Mouse (Mus musculus): ENCODE measurements around the gene Mymx. TPM values are rescaled to one million over a fixed set of nuclear protein-coding genes. Genes with fewer than 3 reads are reported as not detected.

The Mymx gene
- polyA plus RNA-seq, 1 experiment from 2014 or later, result 0.31 TPM

- Histone ChIP-seq H3K4me3 (no peak overlapping the region), H3K4me1 (peaks cover 50% of the 10 kb centered on the region), H3K36me3 (peaks cover 12% of the 10 kb centered on the region), H3K9me3 (no peaks in the 10 kb centered on the region), H3K27ac (peak overlapping the region; percentile 22; the same call in 1 of the 2 replicates), H3K27me3 (ENCODE audit: insufficient read depth, poor library complexity, severe bottlenecking) (no peaks in the 10 kb centered on the region)
- 78% methylated on average over 6 of the region's 6 CpGs for WGBS
- DNase-seq (ENCODE audit: low spot score), result no peak
Measured at GRCm38 (mm10) chr17:45582188-45582587, 19.7 kb downstream of the Mymx start.

- DNase-seq (ENCODE audit: low spot score), result peak; percentile 90
- 18% methylated on average over 2 of the region's 2 CpGs for WGBS
- H3K4me3 ChIP-seq, result no peak overlapping the region
- H3K4me1 ChIP-seq, result peaks cover 50% of the 10 kb centered on the region
- peaks cover 6% of the 10 kb centered on the region for H3K36me3 ChIP-seq
- no peaks in the 10 kb centered on the region for H3K27me3 ChIP-seq (ENCODE audit: insufficient read depth, poor library complexity, severe bottlenecking)
- no peaks in the 10 kb centered on the region for H3K9me3 ChIP-seq
- peak overlapping the region; percentile 63; the same call in 1 of the 2 replicates for H3K27ac ChIP-seq
Measured at GRCm38 (mm10) chr17:45581567-45581983, 20.3 kb downstream of the Mymx start.

- Histone ChIP-seq H3K36me3 (peaks cover under 1% of the 10 kb centered on the region), H3K27ac (0 out of 2 replicates have a peak overlapping the region, but pooled peaks have one; percentile 4), H3K9me3 (no peaks in the 10 kb centered on the region), H3K4me3 (no peak overlapping the region), H3K27me3 (ENCODE audit: insufficient read depth, poor library complexity, severe bottlenecking) (no peaks in the 10 kb centered on the region), H3K4me1 (peaks cover 46% of the 10 kb centered on the region)
- no peak for DNase-seq (ENCODE audit: low spot score)
- WGBS, result 35% methylated on average over 12 of the region's 12 CpGs
Measured at GRCm38 (mm10) chr17:45580958-45581477, 20.9 kb downstream of the Mymx start.

- peaks cover 40% of the 10 kb centered on the region for H3K4me1 ChIP-seq
- no peak for DNase-seq (ENCODE audit: low spot score)
- no peaks in the 10 kb centered on the region for H3K36me3 ChIP-seq
- 79% methylated on average over 4 of the region's 4 CpGs for WGBS
- H3K9me3 ChIP-seq, result no peaks in the 10 kb centered on the region
- H3K27me3 ChIP-seq (ENCODE audit: insufficient read depth, poor library complexity, severe bottlenecking), result no peaks in the 10 kb centered on the region
- no peak overlapping the region for H3K27ac ChIP-seq
- no peak overlapping the region for H3K4me3 ChIP-seq
Measured at GRCm38 (mm10) chr17:45579554-45579953, 22.3 kb downstream of the Mymx start.

- no peak for DNase-seq (ENCODE audit: low spot score)
- Histone ChIP-seq H3K4me1 (peaks cover 38% of the 10 kb centered on the region), H3K9me3 (no peaks in the 10 kb centered on the region), H3K27me3 (ENCODE audit: insufficient read depth, poor library complexity, severe bottlenecking) (no peaks in the 10 kb centered on the region), H3K36me3 (no peaks in the 10 kb centered on the region), H3K27ac (0 out of 2 replicates have a peak overlapping the region, but pooled peaks have one; percentile 67), H3K4me3 (no peak overlapping the region)
- whole genome bisulfite sequencing, result 75% methylated on average over 7 of the region's 7 CpGs
Measured at GRCm38 (mm10) chr17:45578843-45579242, 23.1 kb downstream of the Mymx start.

- Histone ChIP-seq H3K4me3 (no peak overlapping the region), H3K36me3 (no peaks in the 10 kb centered on the region), H3K4me1 (peaks cover 37% of the 10 kb centered on the region), H3K9me3 (no peaks in the 10 kb centered on the region), H3K27me3 (ENCODE audit: insufficient read depth, poor library complexity, severe bottlenecking) (no peaks in the 10 kb centered on the region), H3K27ac (peak overlapping the region; percentile 67; the same call in 1 of the 2 replicates)
- no peak for DNase-seq (ENCODE audit: low spot score)
- WGBS, result 52% methylated on average over 5 of the region's 5 CpGs
Measured at GRCm38 (mm10) chr17:45578242-45578641, 23.7 kb downstream of the Mymx start.

- H3K36me3 ChIP-seq, result peaks cover 15% of the 10 kb centered on the region
- H3K27me3 ChIP-seq (ENCODE audit: insufficient read depth, poor library complexity, severe bottlenecking), result no peaks in the 10 kb centered on the region
- H3K27ac ChIP-seq, result 0 out of 2 replicates have a peak overlapping the region, but pooled peaks have one; percentile 98
- no peak overlapping the region for H3K4me3 ChIP-seq
- H3K4me1 ChIP-seq, result peaks cover 25% of the 10 kb centered on the region
- no peaks in the 10 kb centered on the region for H3K9me3 ChIP-seq
- DNase-seq (ENCODE audit: low spot score), result no peak
- WGBS, result 89% methylated on average over 8 of the region's 8 CpGs
Measured at GRCm38 (mm10) chr17:45575123-45575897, 26.6 kb downstream of the Mymx start.

- H3K36me3 ChIP-seq, result peaks cover 25% of the 10 kb centered on the region
- 2% methylated on average over 17 of the region's 17 CpGs for WGBS
- H3K4me3 ChIP-seq, result peak overlapping the region; percentile 91
- H3K9me3 ChIP-seq, result no peaks in the 10 kb centered on the region
- peak overlapping the region; percentile 98 for H3K27ac ChIP-seq
- H3K4me1 ChIP-seq, result peaks cover 25% of the 10 kb centered on the region
- peak; percentile 89 for DNase-seq (ENCODE audit: low spot score)
- H3K27me3 ChIP-seq (ENCODE audit: insufficient read depth, poor library complexity, severe bottlenecking), result no peaks in the 10 kb centered on the region
Measured at GRCm38 (mm10) chr17:45574129-45574761, 27.7 kb downstream of the Mymx start.

- Histone ChIP-seq H3K36me3 (peaks cover 30% of the 10 kb centered on the region), H3K4me1 (peaks cover 29% of the 10 kb centered on the region), H3K4me3 (peak overlapping the region; percentile 91), H3K27me3 (ENCODE audit: insufficient read depth, poor library complexity, severe bottlenecking) (no peaks in the 10 kb centered on the region), H3K27ac (peak overlapping the region; percentile 98), H3K9me3 (no peaks in the 10 kb centered on the region)
- peak; percentile 98 for DNase-seq (ENCODE audit: low spot score)
- under 1% methylated on average over 18 of the region's 18 CpGs for WGBS
Measured at GRCm38 (mm10) chr17:45573780-45574123, 28.1 kb downstream of the Mymx start.

GRCm38 (mm10) chr17:45573087-45573779 lies 28.7 kb downstream of the Mymx start, which contains the start of gene Hsp90ab1:
Gene Hsp90ab1, minus strand, starts transcription at chr17:45573271.
- no peaks in the 10 kb centered on the region for H3K9me3 ChIP-seq
- H3K27me3 ChIP-seq (ENCODE audit: insufficient read depth, poor library complexity, severe bottlenecking), result no peaks in the 10 kb centered on the region
- peak within 1 kb of the TSS; percentile 91 for H3K4me3 ChIP-seq
- peaks cover 35% of the 10 kb centered on the region for H3K36me3 ChIP-seq
- H3K4me1 ChIP-seq, result peaks cover 27% of the 10 kb centered on the region
- peak; percentile 98 for DNase-seq (ENCODE audit: low spot score)
- under 1% methylated on average over 41 of the region's 41 CpGs for WGBS
- peak within 1 kb of the TSS; percentile 98 for H3K27ac ChIP-seq

- Histone ChIP-seq H3K36me3 (peaks cover 44% of the 10 kb centered on the region), H3K27ac (peak overlapping the region; percentile 98), H3K9me3 (no peaks in the 10 kb centered on the region), H3K27me3 (ENCODE audit: insufficient read depth, poor library complexity, severe bottlenecking) (no peaks in the 10 kb centered on the region), H3K4me3 (peak overlapping the region; percentile 91), H3K4me1 (peaks cover 31% of the 10 kb centered on the region)
- DNase-seq (ENCODE audit: low spot score), result peak; percentile 94
- under 1% methylated on average over 56 of the region's 57 CpGs for WGBS
Measured at GRCm38 (mm10) chr17:45572103-45573086, 29.5 kb downstream of the Mymx start.

- Histone ChIP-seq H3K27me3 (ENCODE audit: insufficient read depth, poor library complexity, severe bottlenecking) (no peaks in the 10 kb centered on the region), H3K4me3 (no peak overlapping the region; the same call in 1 of the 2 replicates), H3K4me1 (peaks cover 46% of the 10 kb centered on the region), H3K9me3 (no peaks in the 10 kb centered on the region), H3K36me3 (peaks cover 59% of the 10 kb centered on the region), H3K27ac (no peak overlapping the region)
- DNase-seq (ENCODE audit: low spot score), result no peak
- 83% methylated on average over 4 of the region's 4 CpGs for WGBS
Measured at GRCm38 (mm10) chr17:45569999-45570398, 31.9 kb downstream of the Mymx start.
